ENCODE assay signal across 11 mouse cellular contexts in genomic region chr2:124101580-124101979, GRCm38 (mm10). TPM values are rescaled to one million over a fixed set of nuclear protein-coding genes. Genes with fewer than 3 reads are reported as not detected.
DNase-seq lines count a peak whose midpoint lies in the region; ATAC-seq and TF ChIP-seq lines count a peak whose summit lies in the region.
"Had no signal": no experiment of that assay in that cellular context is flagged by ENCODE, and none has a peak within 500 bp of the region (broad histone marks: within the 10 kb centered on the region; RNA-seq: fewer than 3 reads in every experiment).

No protein-coding gene starts in this region.

- WGBS in kidney, postnatal 0 days: 58% methylated on average over 5 of the region's 5 CpGs
- WGBS in midbrain, embryonic 14.5 days: 46% methylated on average over 5 of the region's 5 CpGs
- 82% methylated on average over 5 of the region's 5 CpGs for WGBS in midbrain, embryonic 10.5 days
- 41% methylated on average over 5 of the region's 5 CpGs for WGBS in forebrain, embryonic 12.5 days
- WGBS in forebrain, postnatal 0 days: 14% methylated on average over 5 of the region's 5 CpGs

- peak; percentile 33 for DNase-seq in kidney, postnatal 0 days (ENCODE audit: low spot score)
- no peak for DNase-seq in kidney, adult 11 months
- peak; percentile 49 for DNase-seq in midbrain, embryonic 14.5 days
- DNase-seq in midbrain, embryonic 10.5 days (ENCODE audit: low spot score): no peak
- DNase-seq in forebrain, postnatal 0 days: peak; percentile 73
- DNase-seq in c-Kit-positive CD71-positive TER-119-positive erythroid progenitor cells, embryonic 14.5 days (ENCODE audit: low spot score): no peak

- no peaks in the 10 kb centered on the region for H3K9me3 ChIP-seq in kidney, postnatal 0 days (replicated peaks; ENCODE audit: low read length)
- H3K9me3 ChIP-seq in midbrain, embryonic 14.5 days (ENCODE audit: control insufficient read depth, low read length): no peaks in the 10 kb centered on the region
- no peaks in the 10 kb centered on the region for H3K9me3 ChIP-seq in midbrain, embryonic 10.5 days (replicated peaks)
- H3K9me3 ChIP-seq in forebrain, embryonic 12.5 days: no peaks in the 10 kb centered on the region
- H3K9me3 ChIP-seq in forebrain, postnatal 0 days (ENCODE audit: low read length): no peaks in the 10 kb centered on the region
- H3K9me3 ChIP-seq: heart, embryonic 13.5 days; kidney, embryonic 15.5 days; limb, embryonic 15.5 days had no signal

- no peak overlapping the region for H3K4me3 ChIP-seq in kidney, postnatal 0 days (replicated peaks; ENCODE audit: low read depth, low read length)
- no peak overlapping the region for H3K4me3 ChIP-seq in midbrain, embryonic 14.5 days (replicated peaks; ENCODE audit: low read depth, low read length)
- no peak overlapping the region for H3K4me3 ChIP-seq in midbrain, embryonic 10.5 days
- H3K4me3 ChIP-seq in forebrain, embryonic 12.5 days (replicated peaks): no peak overlapping the region
- H3K4me3 ChIP-seq in forebrain, postnatal 0 days (ENCODE audit: low read depth, low read length): no peak overlapping the region
- H3K4me3 ChIP-seq: heart, embryonic 13.5 days; kidney, embryonic 15.5 days; left cerebral cortex, adult 2 months; limb, embryonic 15.5 days had no signal

- no peaks in the 10 kb centered on the region for H3K27me3 ChIP-seq in kidney, postnatal 0 days (ENCODE audit: insufficient read depth, low read length)
- H3K27me3 ChIP-seq in midbrain, embryonic 14.5 days (ENCODE audit: control insufficient read depth, insufficient read depth, low read length): no peaks in the 10 kb centered on the region
- 0 out of 2 replicates have a peak, but pooled peaks cover 8% of the 10 kb centered on the region for H3K27me3 ChIP-seq in midbrain, embryonic 10.5 days (ENCODE audit: low read depth, poor library complexity, severe bottlenecking)
- H3K27me3 ChIP-seq in forebrain, embryonic 12.5 days: no peaks in the 10 kb centered on the region; the same call in 1 of the 2 replicates
- H3K27me3 ChIP-seq in forebrain, postnatal 0 days (ENCODE audit: insufficient read depth, low read length): no peaks in the 10 kb centered on the region
- H3K27me3 ChIP-seq: heart, embryonic 13.5 days; kidney, embryonic 15.5 days; limb, embryonic 15.5 days had no signal

- no peak for TF ChIP-seq CTCF in kidney, postnatal 0 days (IDR thresholded peaks at IDR 0.05; ENCODE audit: low read depth)
- TF ChIP-seq CTCF in forebrain, postnatal 0 days (IDR thresholded peaks at IDR 0.05; ENCODE audit: low read depth): no peak

- H3K9ac ChIP-seq in kidney, postnatal 0 days (ENCODE audit: low read depth, low read length): no peak overlapping the region
- H3K9ac ChIP-seq in midbrain, embryonic 14.5 days (replicated peaks; ENCODE audit: low read length): no peak overlapping the region
- H3K9ac ChIP-seq in forebrain, embryonic 12.5 days: no peak overlapping the region
- H3K9ac ChIP-seq in forebrain, postnatal 0 days: 0 out of 2 replicates have a peak overlapping the region, but pooled peaks have one; percentile 2
- H3K9ac ChIP-seq: heart, embryonic 13.5 days; kidney, embryonic 15.5 days; limb, embryonic 15.5 days had no signal

- no peaks in the 10 kb centered on the region for H3K36me3 ChIP-seq in kidney, postnatal 0 days (ENCODE audit: insufficient read depth, low read length)
- no peaks in the 10 kb centered on the region for H3K36me3 ChIP-seq in midbrain, embryonic 14.5 days (ENCODE audit: control insufficient read depth, insufficient read depth, low read length)
- H3K36me3 ChIP-seq in midbrain, embryonic 10.5 days: no peaks in the 10 kb centered on the region
- H3K36me3 ChIP-seq in forebrain, embryonic 12.5 days (replicated peaks): no peaks in the 10 kb centered on the region
- H3K36me3 ChIP-seq in forebrain, postnatal 0 days (ENCODE audit: insufficient read depth): no peaks in the 10 kb centered on the region
- H3K36me3 ChIP-seq: heart, embryonic 13.5 days; kidney, embryonic 15.5 days; limb, embryonic 15.5 days had no signal

- no peak for ATAC-seq in kidney, postnatal 0 days (replicated peaks; ENCODE audit: low FRiP score, low read depth)
- no peak; the same call in 1 of the 2 replicates for ATAC-seq in midbrain, embryonic 14.5 days (ENCODE audit: low FRiP score, low TSS enrichment)
- peak; percentile 12; the same call in 1 of the 2 replicates for ATAC-seq in forebrain, embryonic 12.5 days (ENCODE audit: low FRiP score)
- peak; percentile 52; the same call in 1 of the 2 replicates for ATAC-seq in forebrain, postnatal 0 days

- no peak overlapping the region for H3K27ac ChIP-seq in kidney, postnatal 0 days
- no peak overlapping the region for H3K27ac ChIP-seq in midbrain, embryonic 14.5 days (replicated peaks; ENCODE audit: low read depth, low read length)
- H3K27ac ChIP-seq in midbrain, embryonic 10.5 days (replicated peaks): no peak overlapping the region
- no peak overlapping the region for H3K27ac ChIP-seq in forebrain, embryonic 12.5 days
- H3K27ac ChIP-seq in forebrain, postnatal 0 days (ENCODE audit: low read depth, low read length): no peak overlapping the region
- H3K27ac ChIP-seq: heart, embryonic 13.5 days; kidney, embryonic 15.5 days; left cerebral cortex, adult 2 months; limb, embryonic 15.5 days had no signal

- H3K4me1 ChIP-seq in kidney, postnatal 0 days (replicated peaks; ENCODE audit: insufficient read depth, low read length): no peaks in the 10 kb centered on the region
- 0 out of 2 replicates have a peak, but pooled peaks cover 5% of the 10 kb centered on the region for H3K4me1 ChIP-seq in midbrain, embryonic 14.5 days (ENCODE audit: control insufficient read depth, insufficient read depth, low read length)
- no peaks in the 10 kb centered on the region for H3K4me1 ChIP-seq in midbrain, embryonic 10.5 days
- 0 out of 2 replicates have a peak, but pooled peaks cover 2% of the 10 kb centered on the region for H3K4me1 ChIP-seq in forebrain, embryonic 12.5 days
- 0 out of 2 replicates have a peak, but pooled peaks cover 16% of the 10 kb centered on the region for H3K4me1 ChIP-seq in forebrain, postnatal 0 days (ENCODE audit: insufficient read depth)
- H3K4me1 ChIP-seq: kidney, embryonic 15.5 days; limb, embryonic 15.5 days had no signal

- H3K4me2 ChIP-seq in kidney, postnatal 0 days (ENCODE audit: low read length): no peak overlapping the region
- no peak overlapping the region for H3K4me2 ChIP-seq in midbrain, embryonic 14.5 days (ENCODE audit: low read length)
- no peak overlapping the region for H3K4me2 ChIP-seq in forebrain, embryonic 12.5 days
- H3K4me2 ChIP-seq in forebrain, postnatal 0 days (ENCODE audit: low read depth): 0 out of 2 replicates have a peak overlapping the region, but pooled peaks have one; percentile 9
- H3K4me2 ChIP-seq: heart, embryonic 13.5 days; kidney, embryonic 15.5 days; limb, embryonic 15.5 days had no signal

RNA-seq across cellular contexts. Expression of gene Sema6d, which starts 11.8 kb away (rescaled TPM):
- 4.3 and 4.9 TPM in 2 replicates for polyA plus RNA-seq in kidney, postnatal 0 days (2015; fragmentation: Nextera tagmentation; extraction: Ambion mirVana)
- polyA plus RNA-seq in midbrain, embryonic 14.5 days (2014; fragmentation: Nextera tagmentation; extraction: Ambion mirVana): 24.9 and 26.9 TPM in 2 replicates
- polyA plus RNA-seq in midbrain, embryonic 10.5 days (2016; fragmentation: Nextera tagmentation; extraction: Ambion mirVana): 7.7 and 10.2 TPM in 2 replicates
- polyA plus RNA-seq in forebrain, embryonic 12.5 days (2016; fragmentation: Nextera tagmentation; extraction: Ambion mirVana): 19.1 and 19.8 TPM in 2 replicates
- total RNA-seq in forebrain, postnatal 0 days (2014; rRNA removed): 41.9 and 65.1 TPM in 2 replicates
- 8.4 and 22.5 TPM in 2 replicates for polyA plus RNA-seq in forebrain, postnatal 0 days (2015; fragmentation: Nextera tagmentation; extraction: Ambion mirVana)

Comparison
In these comparisons a context has a peak if more than half of its experiments do, and no peak if none do; other contexts are left out.
1. DNase-seq: peak in kidney, postnatal 0 days (single experiment), midbrain, embryonic 14.5 days (single experiment) and forebrain, postnatal 0 days (single experiment); none in kidney, adult 11 months (single experiment), midbrain, embryonic 10.5 days (single experiment) and c-Kit-positive CD71-positive TER-119-positive erythroid progenitor cells, embryonic 14.5 days (single experiment).
2. ATAC-seq: peak in forebrain, embryonic 12.5 days (single experiment) and forebrain, postnatal 0 days (single experiment); none in kidney, postnatal 0 days (single experiment) and midbrain, embryonic 14.5 days (single experiment).